Mouse (Mus musculus) activated CD4-positive, CD25-positive, alpha-beta regulatory T cell (primary cell): ENCODE data around the gene Gm20715. TPM values are rescaled to one million over a fixed set of nuclear protein-coding genes. Genes with fewer than 3 reads are reported as not detected.

Experiments
- polyA plus RNA-seq, 2 experiments: library from polyadenylated mRNA; unstranded; fragments of 100-300 nt; shearing (Covaris generic); gene quantifications; one replicate each; pipeline ENCODE4 v1.2.1; 2017

Gene Gm20715
- not detected for polyA plus RNA-seq

GRCm38 (mm10) chr7:6410043-6410442 lies at the start of gene Gm20715:
TSS of gene Gm20715 (plus strand) at chr7:6410277.

GRCm38 (mm10) chr7:6363047-6363488 lies 47.0 kb upstream of the Gm20715 start, which contains the start of gene Zfp78:
TSS of gene Zfp78 (plus strand) at chr7:6363280.

GRCm38 (mm10) chr7:6383044-6383455 lies 27.0 kb upstream of the Gm20715 start, which contains the start of gene Zfp28:
TSS of gene Zfp28 (plus strand) at chr7:6383295.

GRCm38 (mm10) chr7:6397996-6398975 lies 11.8 kb upstream of the Gm20715 start, which contains the start of gene Smim17:
TSS of gene Smim17 (plus strand) at chr7:6398715.

GRCm38 (mm10) chr7:6438388-6438787 lies 28.3 kb downstream of the Gm20715 start, which contains the start of gene Olfr1344:
TSS of gene Olfr1344 (plus strand) at chr7:6438688.

GRCm38 (mm10) chr7:6455868-6456267 lies 45.8 kb downstream of the Gm20715 start, which contains the start of gene Olfr1336:
TSS of gene Olfr1336 (plus strand) at chr7:6456168.

GRCm38 (mm10) chr7:6466951-6467350 lies 56.9 kb downstream of the Gm20715 start, which contains the start of gene Olfr1346:
TSS of gene Olfr1346 (plus strand) at chr7:6467101.

GRCm38 (mm10) chr7:6486841-6487240 lies 76.8 kb downstream of the Gm20715 start, which contains the start of gene Olfr5:
TSS of gene Olfr5 (minus strand) at chr7:6486941.

Other genes with a start within 250 kb of the Gm20715 start
- 10 to 100 TPM; 35.1 to 39.8 TPM for gene Zfp444, start 238.1 kb upstream of the Gm20715 start, polyA plus RNA-seq
- not detected for gene Galp, start 213.2 kb upstream of the Gm20715 start, polyA plus RNA-seq
- not detected for gene Zscan5b, start 188.0 kb upstream of the Gm20715 start, polyA plus RNA-seq
- not detected for gene Epp13, start 157.6 kb upstream of the Gm20715 start, polyA plus RNA-seq
- 1 to 10 TPM; 3.3 to 9.3 TPM for gene Zfp667, start 123.7 kb upstream of the Gm20715 start, polyA plus RNA-seq
- gene Zfp583, start 79.0 kb upstream of the Gm20715 start, polyA plus RNA-seq = 1 to 10 TPM in 1 of 2 experiments, not detected in 1; 1.1 TPM
- under 1 TPM; 0.18 to 0.80 TPM for gene Gm3854, start 66.5 kb upstream of the Gm20715 start, polyA plus RNA-seq
- 1 to 10 TPM; 1.3 to 3.0 TPM for gene Zfp78, start 47.0 kb upstream of the Gm20715 start, polyA plus RNA-seq
- 1 to 10 TPM; 7.2 to 9.4 TPM for gene Zfp28, start 27.0 kb upstream of the Gm20715 start, polyA plus RNA-seq
- not detected for gene Smim17, start 11.6 kb upstream of the Gm20715 start, polyA plus RNA-seq
- under 1 TPM in 1 of 2 experiments, not detected in 1; 0.11 TPM for gene Olfr1344, start 28.4 kb downstream of the Gm20715 start, polyA plus RNA-seq
- gene Olfr1336, start 45.9 kb downstream of the Gm20715 start, polyA plus RNA-seq = under 1 TPM in 1 of 2 experiments, not detected in 1; 0.21 TPM
- gene Olfr1346, start 56.8 kb downstream of the Gm20715 start, polyA plus RNA-seq = under 1 TPM in 1 of 2 experiments, not detected in 1; 0.09 TPM
- not detected for gene Olfr5, start 76.7 kb downstream of the Gm20715 start, polyA plus RNA-seq
- not detected for gene Olfr1347, start 89.5 kb downstream of the Gm20715 start, polyA plus RNA-seq
- not detected for gene Olfr1348, start 98.5 kb downstream of the Gm20715 start, polyA plus RNA-seq
- gene Olfr1349, start 112.7 kb downstream of the Gm20715 start, polyA plus RNA-seq = not detected
- gene Olfr1350, start 154.6 kb downstream of the Gm20715 start, polyA plus RNA-seq = not detected